Mouse (Mus musculus) brain, embryonic 14.5 days (tissue): ENCODE results near the gene Upp2.

Source experiments
- CTCF ChIP-seq: fragments of 200-500 bp; IDR thresholded peaks from 2 replicates; pipeline ENCODE4 v1.5.1; 2012; ENCODE audit warnings: inconsistent platforms, mild to moderate bottlenecking, moderate library complexity, borderline replicate concordance; ENCODE audit not compliant: insufficient read depth, insufficient read length; ENCODE audit errors: extremely low read depth
- POLR2A ChIP-seq: fragments of 200-500 bp; IDR thresholded peaks from 2 replicates; pipeline ENCODE4 v1.6.1; 2012; ENCODE audit warnings: mild to moderate bottlenecking, inconsistent platforms, borderline replicate concordance; ENCODE audit not compliant: poor library complexity, insufficient read depth, insufficient read length, severe bottlenecking; ENCODE audit errors: extremely low read depth

DNA sequence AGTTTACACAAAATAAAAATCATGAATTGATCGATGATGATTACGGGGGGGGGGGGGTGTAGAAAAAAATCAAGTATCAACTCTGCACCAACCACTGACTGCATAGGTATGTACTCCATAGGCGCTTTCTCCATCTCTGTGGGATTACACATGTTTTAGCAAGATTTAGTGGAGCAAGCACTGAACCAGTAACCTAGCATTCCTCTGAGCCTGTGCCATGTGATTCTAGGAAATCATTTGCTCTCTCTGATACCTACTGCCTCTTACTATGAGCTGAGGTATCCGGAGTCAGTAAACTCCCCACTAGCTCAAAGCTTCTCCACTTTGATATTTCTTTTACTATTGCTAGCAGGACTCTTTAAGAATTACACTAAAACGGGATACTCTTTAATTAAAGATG lies 43.2 kb upstream of the Upp2 start:
- no peak for TF ChIP-seq CTCF
- no peak for TF ChIP-seq POLR2A
